Mouse (Mus musculus): ENCODE data around the gene Nanos2. TPM values are rescaled to one million over a fixed set of nuclear protein-coding genes. Genes with fewer than 3 reads are reported as not detected.

Nanos2 gene
- polyA plus RNA-seq, 1 experiment from 2014 or later = not detected

- DNase-seq (ENCODE audit: low spot score) = no peak
- H3K9me3 ChIP-seq = no peaks in the 10 kb centered on the region
- no peaks in the 10 kb centered on the region for H3K4me1 ChIP-seq
- H3K27me3 ChIP-seq (ENCODE audit: insufficient read depth, poor library complexity, severe bottlenecking) = no peaks in the 10 kb centered on the region
- H3K4me3 ChIP-seq = no peak overlapping the region
- peaks cover 80% of the 10 kb centered on the region for H3K36me3 ChIP-seq
- H3K27ac ChIP-seq = no peak overlapping the region
- 56% methylated on average over 4 of the region's 4 CpGs for WGBS
These were observed 44.4 kb downstream of the Nanos2 start for GRCm38 (mm10) chr7:19031641-19032040.

Other genes starting within 250 kb of the Nanos2 start
- not detected in 2 replicates for gene Psg19, start 188.9 kb upstream of the Nanos2 start, polyA plus RNA-seq (2016; fragmentation: Nextera tagmentation; extraction: Ambion mirVana)
- not detected in 2 replicates for gene Psg17, start 165.8 kb upstream of the Nanos2 start, polyA plus RNA-seq (2016; fragmentation: Nextera tagmentation; extraction: Ambion mirVana)
- gene Mill2, start 147.4 kb upstream of the Nanos2 start, polyA plus RNA-seq (2016; fragmentation: Nextera tagmentation; extraction: Ambion mirVana) = 0.04 and 0.21 TPM in 2 replicates
- 0.26 and 0.43 TPM in 2 replicates for gene Pglyrp1, start 116.1 kb upstream of the Nanos2 start, polyA plus RNA-seq (2016; fragmentation: Nextera tagmentation; extraction: Ambion mirVana)
- 26.9 and 29.4 TPM in 2 replicates for gene Ccdc61, start 77.0 kb upstream of the Nanos2 start, polyA plus RNA-seq (2016; fragmentation: Nextera tagmentation; extraction: Ambion mirVana)
- gene Nova2, start 61.5 kb upstream of the Nanos2 start, polyA plus RNA-seq (2016; fragmentation: Nextera tagmentation; extraction: Ambion mirVana) = 0.53 and 0.57 TPM in 2 replicates
- 2.1 and 3.3 TPM in 2 replicates for gene Mypop, start 3.8 kb downstream of the Nanos2 start, polyA plus RNA-seq (2016; fragmentation: Nextera tagmentation; extraction: Ambion mirVana)
- 14.9 and 27.0 TPM in 2 replicates for gene Irf2bp1, start 16.6 kb downstream of the Nanos2 start, polyA plus RNA-seq (2016; fragmentation: Nextera tagmentation; extraction: Ambion mirVana)
- gene Foxa3, start 36.1 kb downstream of the Nanos2 start, polyA plus RNA-seq (2016; fragmentation: Nextera tagmentation; extraction: Ambion mirVana) = 0.36 and 8.6 TPM in 2 replicates
- gene Sympk, start 37.0 kb downstream of the Nanos2 start, polyA plus RNA-seq (2016; fragmentation: Nextera tagmentation; extraction: Ambion mirVana) = 34.0 and 44.5 TPM in 2 replicates
- gene Rsph6a, start 67.3 kb downstream of the Nanos2 start, polyA plus RNA-seq (2016; fragmentation: Nextera tagmentation; extraction: Ambion mirVana) = not detected in 2 replicates
- gene Dmwd, start 88.8 kb downstream of the Nanos2 start, polyA plus RNA-seq (2016; fragmentation: Nextera tagmentation; extraction: Ambion mirVana) = 14.8 and 18.0 TPM in 2 replicates
- 16.9 and 17.7 TPM in 2 replicates for gene Dmpk, start 96.4 kb downstream of the Nanos2 start, polyA plus RNA-seq (2016; fragmentation: Nextera tagmentation; extraction: Ambion mirVana)
- gene Six5, start 107.2 kb downstream of the Nanos2 start, polyA plus RNA-seq (2016; fragmentation: Nextera tagmentation; extraction: Ambion mirVana) = 5.7 and 6.1 TPM in 2 replicates
- 1.7 and 2.1 TPM in 2 replicates for gene Gm4969, start 131.0 kb downstream of the Nanos2 start, polyA plus RNA-seq (2016; fragmentation: Nextera tagmentation; extraction: Ambion mirVana)
- 12.2 and 13.1 TPM in 2 replicates for gene Fbxo46, start 132.5 kb downstream of the Nanos2 start, polyA plus RNA-seq (2016; fragmentation: Nextera tagmentation; extraction: Ambion mirVana)
- gene Qpctl, start 161.9 kb downstream of the Nanos2 start, polyA plus RNA-seq (2016; fragmentation: Nextera tagmentation; extraction: Ambion mirVana) = 10.8 and 12.1 TPM in 2 replicates
- 132 and 142 TPM in 2 replicates for gene Snrpd2, start 162.3 kb downstream of the Nanos2 start, polyA plus RNA-seq (2016; fragmentation: Nextera tagmentation; extraction: Ambion mirVana)
- 9.7 and 12.8 TPM in 2 replicates for gene Gipr, start 178.7 kb downstream of the Nanos2 start, polyA plus RNA-seq (2016; fragmentation: Nextera tagmentation; extraction: Ambion mirVana)
- 12.2 and 14.2 TPM in 2 replicates for gene Eml2, start 189.0 kb downstream of the Nanos2 start, polyA plus RNA-seq (2016; fragmentation: Nextera tagmentation; extraction: Ambion mirVana)
- gene Gpr4, start 225.1 kb downstream of the Nanos2 start, polyA plus RNA-seq (2016; fragmentation: Nextera tagmentation; extraction: Ambion mirVana) = 1.0 and 1.8 TPM in 2 replicates
- gene Opa3, start 240.9 kb downstream of the Nanos2 start, polyA plus RNA-seq (2016; fragmentation: Nextera tagmentation; extraction: Ambion mirVana) = 46.8 and 47.9 TPM in 2 replicates

Measured in heart, embryonic 10.5 days (tissue).